Mouse (Mus musculus) lung, embryonic 16.5 days (tissue): ENCODE measurements at regions not wholly inside any gene's neighbourhood (a gene's known extent, or its start where the extent isn't known, plus 50 kb on each side); places are given as distances from the start of the nearest gene placed in this dataset.

Experiments
- ATAC-seq: fragments of 200-750 bp; cut with Nextera tagmentation; 2 replicates; pipeline ENCODE4 v1.8.0; 2017; ENCODE audit warnings: low read depth, mild to moderate bottlenecking, moderate library complexity
- H3K27ac ChIP-seq: fragments of 300-500 bp; sonication (generic); 2 replicates; pipeline ENCODE4 v1.5.1; 2014; ENCODE audit warnings: mild to moderate bottlenecking, control low read depth, low read length
- H3K27me3 ChIP-seq: fragments of 300-500 bp; sonication (generic); 2 replicates; pipeline ENCODE4 v1.6.1; 2014; ENCODE audit warnings: low read depth, low read length, mixed read lengths; ENCODE audit not compliant: control insufficient read depth, insufficient read depth
- H3K36me3 ChIP-seq: fragments of 300-500 bp; sonication (generic); 2 replicates; pipeline ENCODE4 v1.6.1; 2014; ENCODE audit warnings: low read length; ENCODE audit not compliant: control insufficient read depth, insufficient read depth
- H3K4me1 ChIP-seq: fragments of 300-500 bp; sonication (generic); replicated peaks from 2 replicates; pipeline ENCODE4 v1.6.1; 2014; ENCODE audit warnings: low read length, mixed read lengths; ENCODE audit not compliant: control insufficient read depth, insufficient read depth
- H3K4me2 ChIP-seq: fragments of 300-500 bp; sonication (generic); 2 replicates; pipeline ENCODE4 v1.6.1; 2014; ENCODE audit warnings: low read depth, low read length, control low read depth
- H3K4me3 ChIP-seq: fragments of 300-500 bp; sonication (generic); 2 replicates; pipeline ENCODE4 v1.5.1; 2014; ENCODE audit warnings: mild to moderate bottlenecking, low read length, control low read depth
- H3K9ac ChIP-seq: fragments of 300-500 bp; sonication (generic); 2 replicates; pipeline ENCODE4 v1.6.1; 2014; ENCODE audit warnings: low read length, control low read depth
- H3K9me3 ChIP-seq: fragments of 300-500 bp; sonication (generic); 2 replicates; pipeline ENCODE4 v1.6.1; 2016; ENCODE audit warnings: low read length; ENCODE audit not compliant: control insufficient read depth
- WGBS: fragments of 180-500 bp; shearing (Covaris S2); extraction: QIAGEN DNeasy Blood & Tissue Kit; methylation state at CpG from one replicate; pipeline ENCODE4 v1.1.7; 2014; 5-methylcytosine and 5-hydroxymethylcytosine counted together

DNA sequence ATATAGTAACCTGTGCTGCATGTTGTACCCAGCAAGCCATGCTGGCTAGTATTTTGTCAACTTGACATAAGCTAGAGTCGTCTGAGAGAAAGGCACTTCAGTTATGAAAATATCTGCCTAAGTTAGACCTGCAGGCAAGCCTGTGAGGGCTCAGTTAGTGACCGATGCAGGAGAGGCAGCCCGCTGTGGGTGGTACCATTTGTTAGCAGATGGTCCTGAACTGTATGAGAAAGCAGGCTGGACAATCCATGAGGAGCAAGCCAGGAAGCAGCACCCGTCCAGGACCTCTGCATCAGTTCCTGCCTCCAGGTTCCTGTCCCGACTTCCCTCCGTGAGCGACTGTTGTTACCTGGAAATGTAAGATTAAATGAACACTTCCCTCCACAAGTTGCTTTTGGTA lies 440.9 kb upstream of the Kif2a start:
- no peak overlapping the region for H3K4me3 ChIP-seq
- H3K36me3 ChIP-seq = no peaks in the 10 kb centered on the region
- no peak overlapping the region for H3K4me2 ChIP-seq
- H3K27me3 ChIP-seq = no peaks in the 10 kb centered on the region
- ATAC-seq = no peak
- WGBS = 83% methylated on average over 7 of the region's 7 CpGs
- H3K9ac ChIP-seq = no peak overlapping the region
- no peaks in the 10 kb centered on the region for H3K9me3 ChIP-seq
- no peaks in the 10 kb centered on the region; the same call in 1 of the 2 replicates for H3K4me1 ChIP-seq
- no peak overlapping the region for H3K27ac ChIP-seq

DNA sequence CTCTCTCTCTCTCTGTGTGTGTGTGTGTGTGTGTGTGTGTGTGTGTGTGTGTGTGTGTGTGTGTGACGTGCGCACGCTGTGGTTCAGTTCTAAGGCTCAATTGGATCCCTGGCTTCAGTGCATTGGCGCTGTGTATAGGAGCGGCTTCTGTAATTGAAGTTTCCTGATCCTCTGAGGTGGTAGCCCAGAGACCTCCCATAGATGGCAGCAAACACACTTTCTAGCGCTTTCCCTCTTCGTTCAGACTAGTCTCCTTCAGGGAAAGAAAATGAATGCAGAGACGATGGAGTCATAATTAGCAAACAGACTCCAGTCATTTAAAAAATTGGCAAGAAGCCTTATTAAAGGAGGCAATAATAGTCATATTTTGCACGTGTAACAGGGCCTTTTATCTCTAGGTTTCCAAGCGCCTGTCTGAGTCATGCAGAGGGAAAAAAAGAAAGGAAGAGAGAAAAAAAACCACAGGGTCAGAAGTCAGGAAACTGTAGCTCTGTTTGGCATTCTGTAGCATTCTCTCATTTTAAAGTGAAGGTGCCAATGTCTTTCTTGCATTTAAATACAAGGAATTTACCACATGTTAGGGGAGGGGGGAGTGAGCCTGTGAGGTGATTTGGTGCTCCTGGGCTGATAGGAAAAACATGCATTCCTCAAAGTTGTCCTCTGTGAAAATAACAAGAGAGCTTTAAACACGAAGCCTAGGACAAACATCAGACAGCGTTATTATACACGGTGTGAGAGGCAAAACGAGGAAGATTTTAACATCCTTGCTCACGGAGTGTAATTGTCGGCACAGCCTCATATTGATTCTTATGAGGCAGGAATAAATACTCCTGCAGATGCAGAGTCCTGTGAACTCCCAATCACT lies 439.4 kb upstream of the Kif2a start:
- Histone ChIP-seq H3K4me1 (no peaks in the 10 kb centered on the region; the same call in 1 of the 2 replicates), H3K9me3 (no peaks in the 10 kb centered on the region), H3K36me3 (no peaks in the 10 kb centered on the region), H3K9ac (peak overlapping the region; percentile 42; the same call in 1 of the 2 replicates), H3K4me2 (peak overlapping the region; percentile 49), H3K27ac (no peak overlapping the region), H3K4me3 (no peak overlapping the region), H3K27me3 (no peaks in the 10 kb centered on the region)
- ATAC-seq = peak; percentile 94
- WGBS = 11% methylated on average over 16 of the region's 16 CpGs

GRCm38 (mm10) chr13:107458730-107459129 lies 436.8 kb upstream of the Kif2a start:
- ATAC-seq = no peak
- no peaks in the 10 kb centered on the region for H3K36me3 ChIP-seq
- no peaks in the 10 kb centered on the region; the same call in 1 of the 2 replicates for H3K4me1 ChIP-seq
- no peak overlapping the region for H3K4me3 ChIP-seq
- H3K27ac ChIP-seq = no peak overlapping the region
- no peak overlapping the region for H3K9ac ChIP-seq
- H3K4me2 ChIP-seq = no peak overlapping the region
- H3K9me3 ChIP-seq = no peaks in the 10 kb centered on the region
- no peaks in the 10 kb centered on the region for H3K27me3 ChIP-seq
- 62% methylated on average over 4 of the region's 4 CpGs for WGBS

- H3K27ac ChIP-seq = no peak overlapping the region
- no peaks in the 10 kb centered on the region for H3K9me3 ChIP-seq
- ATAC-seq = no peak
- no peak overlapping the region for H3K4me2 ChIP-seq
- WGBS = 72% methylated on average over 10 of the region's 10 CpGs
- H3K36me3 ChIP-seq = no peaks in the 10 kb centered on the region
- H3K4me3 ChIP-seq = no peak overlapping the region
- no peaks in the 10 kb centered on the region; the same call in 1 of the 2 replicates for H3K4me1 ChIP-seq
- H3K27me3 ChIP-seq = no peaks in the 10 kb centered on the region
- no peak overlapping the region for H3K9ac ChIP-seq
These were observed 435.3 kb upstream of the Kif2a start for GRCm38 (mm10) chr13:107457270-107457669.

- Histone ChIP-seq H3K36me3 (no peaks in the 10 kb centered on the region), H3K27ac (no peak overlapping the region), H3K4me2 (no peak overlapping the region), H3K9me3 (no peaks in the 10 kb centered on the region), H3K9ac (no peak overlapping the region), H3K4me3 (no peak overlapping the region), H3K4me1 (no peaks in the 10 kb centered on the region), H3K27me3 (no peaks in the 10 kb centered on the region)
- 53% methylated on average over 2 of the region's 2 CpGs for WGBS
- no peak for ATAC-seq
These were observed 434.5 kb upstream of the Kif2a start for GRCm38 (mm10) chr13:107456394-107456793.

GRCm38 (mm10) chr13:107449598-107450179 lies 427.8 kb upstream of the Kif2a start:
- Histone ChIP-seq H3K4me3 (no peak overlapping the region), H3K27ac (0 out of 2 replicates have a peak overlapping the region, but pooled peaks have one; percentile 6), H3K27me3 (no peaks in the 10 kb centered on the region), H3K9me3 (no peaks in the 10 kb centered on the region), H3K9ac (no peak overlapping the region), H3K36me3 (no peaks in the 10 kb centered on the region), H3K4me2 (peak overlapping the region; percentile 33; the same call in 1 of the 2 replicates), H3K4me1 (no peaks in the 10 kb centered on the region)
- 63% methylated on average over 11 of the region's 11 CpGs for WGBS
- peak; percentile 62 for ATAC-seq

GRCm38 (mm10) chr13:107447813-107448212 lies 425.9 kb upstream of the Kif2a start:
- Histone ChIP-seq H3K4me3 (no peak overlapping the region), H3K36me3 (no peaks in the 10 kb centered on the region), H3K27ac (no peak overlapping the region), H3K9ac (no peak overlapping the region), H3K4me2 (no peak overlapping the region), H3K4me1 (no peaks in the 10 kb centered on the region), H3K9me3 (no peaks in the 10 kb centered on the region), H3K27me3 (no peaks in the 10 kb centered on the region)
- 64% methylated on average over 2 of the region's 2 CpGs for WGBS
- ATAC-seq = no peak

DNA sequence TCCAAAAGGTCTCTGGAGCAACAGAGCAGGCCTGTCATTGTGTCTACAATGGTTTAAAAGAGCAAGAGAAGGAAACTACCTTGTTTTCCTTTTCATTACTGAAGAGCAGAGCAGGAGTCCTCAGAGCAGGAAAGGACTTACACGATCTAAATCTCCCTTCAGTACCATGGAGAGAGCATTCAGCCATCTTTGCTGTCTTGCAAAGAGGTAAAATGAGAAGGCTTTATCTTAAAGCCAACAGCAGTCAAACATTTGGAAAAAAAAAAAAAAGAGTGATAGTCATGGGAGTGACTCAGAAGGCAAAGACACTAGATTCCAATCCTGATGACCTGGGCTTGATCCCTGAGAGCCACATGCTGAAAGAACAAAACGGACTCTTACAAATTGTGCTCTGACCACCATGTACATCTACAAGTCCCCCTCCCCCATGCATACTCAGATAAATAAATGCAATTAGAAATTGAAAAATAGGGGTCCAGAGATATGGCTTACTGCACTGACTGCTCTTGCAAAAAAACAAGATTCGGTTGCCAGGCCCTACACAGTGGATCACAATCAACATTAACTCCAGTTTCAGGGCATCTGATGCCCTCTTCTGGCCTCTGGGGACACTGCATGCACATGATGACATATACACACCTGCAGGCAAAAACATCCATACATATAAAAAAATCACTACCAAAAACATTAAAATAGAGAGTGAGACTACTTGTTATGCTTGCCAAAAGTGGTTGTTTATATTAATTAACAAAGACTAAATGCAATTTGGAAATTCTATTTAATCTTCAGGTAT lies 397.6 kb upstream of the Kif2a start:
- no peak overlapping the region for H3K9ac ChIP-seq
- no peak overlapping the region for H3K27ac ChIP-seq
- no peaks in the 10 kb centered on the region for H3K4me1 ChIP-seq
- no peaks in the 10 kb centered on the region for H3K27me3 ChIP-seq
- H3K9me3 ChIP-seq = peaks cover 3% of the 10 kb centered on the region; the same call in 1 of the 2 replicates
- ATAC-seq = no peak
- no peak overlapping the region for H3K4me2 ChIP-seq
- 68% methylated on average over 3 of the region's 3 CpGs for WGBS
- no peak overlapping the region for H3K4me3 ChIP-seq
- H3K36me3 ChIP-seq = no peaks in the 10 kb centered on the region

DNA sequence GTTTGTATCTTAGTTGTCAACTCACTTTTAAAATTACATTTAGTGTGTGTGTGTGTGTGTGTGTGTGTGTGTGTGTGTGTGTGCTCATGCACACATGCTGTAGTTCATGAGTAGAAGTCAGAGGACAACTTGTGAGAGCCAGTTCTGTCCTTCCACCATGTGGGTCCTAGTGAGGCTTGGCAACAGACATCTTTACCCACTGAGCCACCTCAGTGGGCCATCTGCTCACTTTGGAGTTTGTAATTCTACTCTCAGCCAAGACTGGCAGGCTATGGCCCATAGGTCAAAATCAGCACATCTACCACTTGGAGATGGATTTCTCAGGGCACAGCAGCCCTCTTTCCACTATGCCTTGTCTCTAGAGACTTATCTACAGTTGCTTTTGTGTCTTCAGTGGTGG lies 388.3 kb upstream of the Kif2a start:
- no peaks in the 10 kb centered on the region for H3K27me3 ChIP-seq
- no peak for ATAC-seq
- no peak overlapping the region for H3K9ac ChIP-seq
- no peak overlapping the region for H3K4me3 ChIP-seq
- H3K36me3 ChIP-seq = no peaks in the 10 kb centered on the region
- no peak overlapping the region for H3K4me2 ChIP-seq
- no peak overlapping the region for H3K27ac ChIP-seq
- no peaks in the 10 kb centered on the region for H3K4me1 ChIP-seq
- no peaks in the 10 kb centered on the region for H3K9me3 ChIP-seq
